Mouse (Mus musculus) lung, postnatal 25 days (tissue): Measurements from ENCODE around the gene Layn.

Source experiments
- DNase-seq: peaks from one replicate; pipeline ENCODE4 v3.0.0; 2022; ENCODE audit warnings: low spot score

Gene Layn

GRCm38 (mm10) chr9:51032291-51032690 lies 44.6 kb downstream of the Layn start:
- no peak for DNase-seq

DNA sequence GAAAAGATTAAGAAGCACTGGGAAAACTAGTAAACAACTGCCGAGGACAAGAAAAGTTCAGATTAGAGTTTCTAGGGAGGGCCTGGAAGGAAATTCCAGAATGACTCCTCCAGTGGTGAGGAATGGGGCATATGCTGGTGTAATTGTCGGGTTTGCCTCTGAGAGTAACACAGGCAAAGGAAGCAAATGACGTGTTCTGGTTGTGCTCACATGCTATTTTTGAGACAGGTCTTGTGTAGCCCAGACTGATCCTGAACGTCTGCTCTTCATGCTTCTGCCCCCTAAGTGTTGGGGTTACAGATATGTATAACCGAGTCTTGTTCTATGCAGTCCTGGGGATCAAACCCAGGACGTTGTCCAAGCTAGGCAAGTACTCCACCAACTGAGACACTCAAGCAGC lies 45.3 kb downstream of the Layn start:
- no peak for DNase-seq

DNA sequence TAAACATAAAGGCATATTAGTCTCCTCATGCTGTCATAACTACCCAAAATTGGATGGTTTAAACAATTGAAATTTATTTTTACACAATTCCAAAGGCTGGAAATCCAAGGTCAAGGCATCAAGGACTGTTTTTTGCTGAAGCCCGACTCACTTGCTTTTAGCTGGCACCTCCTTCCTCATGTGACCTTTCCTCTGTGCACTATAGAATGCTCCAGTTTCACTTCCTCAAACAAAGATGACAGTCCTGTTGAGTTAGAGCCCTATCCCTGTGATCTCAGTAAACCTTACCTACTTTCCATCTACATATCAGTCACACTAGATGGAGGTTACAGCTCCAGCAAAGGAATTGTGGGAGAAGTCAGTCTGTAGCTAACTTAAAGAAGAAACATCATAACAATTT lies 46.7 kb downstream of the Layn start:
- DNase-seq: peak; percentile 29

DNA sequence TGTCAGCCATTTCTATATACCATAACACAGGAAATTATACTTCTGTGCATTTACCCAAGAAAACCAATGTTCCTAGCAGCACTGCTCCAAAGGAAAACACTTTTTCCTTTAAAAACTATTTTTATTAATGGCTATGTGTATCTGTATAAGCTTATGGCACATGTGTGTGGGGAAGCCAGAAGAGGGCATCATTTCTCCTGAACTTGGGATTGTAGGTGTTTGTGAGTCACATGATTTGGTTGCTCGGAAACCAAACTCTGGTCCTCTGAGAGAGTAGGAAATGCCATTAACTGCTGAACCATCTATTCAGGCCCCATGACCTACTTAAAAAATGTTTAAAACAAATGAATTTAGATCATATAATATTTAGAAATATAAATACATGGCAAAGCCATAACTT lies 49.9 kb downstream of the Layn start:
- no peak for DNase-seq

GRCm38 (mm10) chr9:51021123-51021795 lies 55.6 kb downstream of the Layn start:
- no peak for DNase-seq

DNA sequence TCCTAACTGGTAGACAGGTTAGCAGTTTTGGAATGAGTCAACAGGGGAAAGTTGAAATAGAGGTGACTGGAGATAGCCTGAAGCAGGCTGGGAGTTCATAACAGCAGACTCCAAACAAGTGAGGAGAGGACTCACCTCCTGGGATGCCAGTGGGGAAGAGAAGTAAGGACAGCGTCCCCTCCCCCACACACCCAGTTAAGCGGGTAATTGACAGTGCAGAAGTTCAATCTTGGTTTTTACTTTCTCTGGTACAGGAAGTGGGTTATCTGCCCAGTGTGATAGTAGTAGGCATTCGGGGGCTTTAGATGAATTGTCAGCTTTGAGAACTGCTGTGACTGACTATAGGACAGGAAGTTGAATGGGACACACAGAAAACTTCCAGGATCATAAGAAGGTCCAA lies 56.5 kb downstream of the Layn start:
- no peak for DNase-seq

- no peak for DNase-seq
These were observed 57.2 kb downstream of the Layn start for GRCm38 (mm10) chr9:51019670-51020069.

GRCm38 (mm10) chr9:51015732-51016131 lies 61.2 kb downstream of the Layn start:
- no peak for DNase-seq

GRCm38 (mm10) chr9:51013644-51014043 lies 63.2 kb downstream of the Layn start:
- no peak for DNase-seq

- no peak for DNase-seq
These were observed 67.3 kb downstream of the Layn start for GRCm38 (mm10) chr9:51009656-51009950.

DNA sequence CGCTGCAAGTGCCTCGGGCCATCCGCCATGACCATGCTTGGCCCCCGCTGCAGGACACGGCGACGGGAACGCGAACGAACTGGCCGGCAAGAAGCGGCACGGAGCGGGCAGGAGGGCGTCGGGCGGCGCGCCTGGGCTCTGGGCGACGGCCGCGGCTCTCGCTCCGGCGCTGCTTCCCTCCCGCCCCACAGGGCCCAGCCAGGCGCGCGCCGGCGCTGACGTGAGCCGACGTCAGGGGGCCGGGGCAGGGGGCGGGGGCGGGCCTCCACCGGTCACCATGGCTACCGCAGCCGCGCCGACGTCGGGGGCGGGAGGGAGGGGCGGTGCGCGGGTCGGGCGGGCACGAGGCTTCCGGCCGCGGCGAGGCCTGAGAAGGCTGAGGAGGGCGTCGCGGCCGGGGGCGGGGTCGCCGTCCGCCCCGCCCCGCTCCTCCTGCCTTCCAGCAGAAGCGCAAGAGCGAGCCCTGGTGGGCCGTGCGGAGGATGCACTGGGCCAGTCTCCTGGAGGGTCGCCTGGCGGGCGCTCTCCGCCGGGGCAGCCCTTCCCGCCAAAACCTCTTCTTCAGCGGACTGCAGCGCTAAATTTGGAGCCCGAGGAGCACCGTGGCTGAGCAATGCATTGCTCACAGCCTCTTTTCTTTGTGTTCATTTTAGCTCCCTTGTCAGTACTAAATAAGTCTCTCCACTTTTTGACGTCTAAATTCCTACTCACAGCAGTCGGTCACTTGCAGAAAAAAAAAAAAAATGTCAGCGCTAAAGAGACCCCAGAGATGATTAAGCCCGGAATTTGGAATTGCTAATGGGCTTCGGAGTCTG lies 67.8 kb downstream of the Layn start, which contains the start of gene Sik2:
Gene Sik2 (minus strand): TSS at position 233 of the 815 bp plus-strand sequence.
- peak; percentile 87 for DNase-seq

- DNase-seq: peak; percentile 17
These were observed 68.6 kb downstream of the Layn start for GRCm38 (mm10) chr9:51008068-51008840.

DNA sequence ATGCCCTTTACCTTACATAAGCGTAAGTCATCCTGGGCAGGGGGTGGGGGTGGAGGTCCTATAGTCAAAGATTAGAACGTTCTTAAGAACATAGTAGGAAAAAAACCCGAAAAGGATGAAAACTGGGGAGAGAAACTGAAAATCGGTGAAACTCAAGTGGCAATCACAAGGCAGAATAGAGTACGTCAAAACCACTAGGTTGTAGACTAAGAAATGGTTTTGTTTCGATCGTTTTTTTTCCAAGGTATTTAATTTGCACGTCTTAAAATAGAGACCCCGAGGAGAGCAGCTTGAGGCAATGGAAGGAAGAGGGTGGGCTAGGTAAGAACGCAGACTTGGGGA lies 69.2 kb downstream of the Layn start:
- DNase-seq: no peak

DNA sequence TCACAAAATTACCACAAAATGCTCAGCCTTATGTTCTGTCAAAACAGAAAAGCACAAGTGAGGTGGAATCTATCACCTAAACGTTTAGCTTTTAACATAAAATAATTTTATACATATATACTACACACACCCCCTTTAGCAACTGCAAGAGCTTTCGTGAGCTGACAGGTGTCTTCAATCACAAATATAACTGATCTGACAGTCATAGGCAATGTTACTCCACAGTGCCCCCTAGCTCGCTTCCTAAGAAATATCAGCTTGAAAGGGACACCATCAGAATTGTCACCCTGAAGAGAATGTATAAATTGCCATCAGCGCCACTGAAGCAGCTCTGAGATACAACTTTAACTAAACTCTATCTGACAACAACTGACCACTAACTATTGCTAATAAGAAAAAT lies 70.0 kb downstream of the Layn start:
- peak; percentile 78 for DNase-seq
